Mouse (Mus musculus) MEL (cell line): ENCODE measurements at regions not wholly inside any gene's neighbourhood (a gene's known extent, or its start where the extent isn't known, plus 50 kb on each side); places are given as distances from the start of the nearest gene placed in this dataset.

ENCODE experiments used
- DNase-seq: peaks from one replicate; pipeline ENCODE4 v3.0.0; 2011; ENCODE audit warnings: low read depth, low spot score
- H3K27ac ChIP-seq: 2 replicates; pipeline ENCODE4 v1.5.1; 2012; ENCODE audit warnings: low read depth, mild to moderate bottlenecking, control low read depth, low read length, moderate library complexity; ENCODE audit not compliant: control insufficient read depth
- H3K27me3 ChIP-seq, 2 experiments: fragments of 150-350 bp in 1 of 2; sonication (generic) in 1 of 2; 2 replicates each; pipeline ENCODE4 v1.6.1; 2012; ENCODE audit warnings: low read length in 2 of 2, mild to moderate bottlenecking in 2 of 2, improper control_type of control experiment in 1 of 2, moderate library complexity in 1 of 2; ENCODE audit not compliant: insufficient read depth in 2 of 2, control insufficient read depth in 1 of 2
- H3K36me3 ChIP-seq, 2 experiments: 2 replicates each; pipeline ENCODE4 v1.6.1; 2012 to 2014; ENCODE audit warnings: low read length in 2 of 2, improper control_type of control experiment in 1 of 2, inconsistent platforms in 1 of 2, mild to moderate bottlenecking in 1 of 2; ENCODE audit not compliant: insufficient read depth in 2 of 2, control insufficient read depth in 1 of 2
- H3K4me1 ChIP-seq, 2 experiments: fragments of 150-350 bp in 1 of 2; sonication (generic) in 1 of 2; 2 replicates each; pipeline ENCODE4 v1.6.1; 2012; ENCODE audit warnings: low read length in 2 of 2, improper control_type of control experiment in 1 of 2, mild to moderate bottlenecking in 1 of 2; ENCODE audit not compliant: insufficient read depth in 2 of 2, control insufficient read depth in 1 of 2
- H3K4me3 ChIP-seq, 2 experiments: fragments of 150-350 bp in 1 of 2; sonication (generic) in 1 of 2; 2 replicates each; pipeline ENCODE4 v1.5.1; 2012; ENCODE audit warnings: low read depth in 2 of 2, low read length in 2 of 2, mild to moderate bottlenecking in 2 of 2, moderate library complexity in 2 of 2, control low read depth in 1 of 2, improper control_type of control experiment in 1 of 2; ENCODE audit not compliant: control insufficient read depth in 1 of 2, insufficient read depth in 1 of 2
- H3K79me2 ChIP-seq: 2 replicates; pipeline ENCODE4 v1.6.1; 2012; ENCODE audit warnings: mild to moderate bottlenecking, low read length, moderate library complexity; ENCODE audit not compliant: control insufficient read depth, poor library complexity, insufficient read depth
- H3K9ac ChIP-seq: 2 replicates; pipeline ENCODE4 v1.6.1; 2012; ENCODE audit warnings: low read depth, mild to moderate bottlenecking, control low read depth, low read length, moderate library complexity; ENCODE audit not compliant: control insufficient read depth, poor library complexity, severe bottlenecking
- H3K9me3 ChIP-seq: fragments of 150-350 bp; sonication (generic); replicated peaks from 2 replicates; pipeline ENCODE4 v1.6.1; 2012; ENCODE audit warnings: mild to moderate bottlenecking, low read length, improper control_type of control experiment, moderate library complexity; ENCODE audit not compliant: insufficient read depth
- CTCF ChIP-seq, 3 experiments: IDR thresholded peaks in 2 of 3; conservative IDR thresholded peaks in 1 of 3; 2 replicates each; pipeline ENCODE4 v1.5.1; 2011 to 2012; ENCODE audit warnings: low read length in 3 of 3, low read depth in 2 of 3, mild to moderate bottlenecking in 2 of 3, improper control_type of control experiment in 1 of 3, inconsistent platforms in 1 of 3, mixed read lengths in 1 of 3, moderate library complexity in 1 of 3; ENCODE audit not compliant: control insufficient read depth in 1 of 3, insufficient read depth in 1 of 3, poor library complexity in 1 of 3, severe bottlenecking in 1 of 3
- E2F4 ChIP-seq: IDR thresholded peaks from 2 replicates; pipeline ENCODE4 v1.6.1; 2011; ENCODE audit warnings: low read depth, low read length, improper control_type of control experiment, borderline replicate concordance
- ELF1 ChIP-seq: IDR thresholded peaks from 2 replicates; pipeline ENCODE4 v1.6.1; 2014; ENCODE audit warnings: low read depth, mild to moderate bottlenecking, inconsistent platforms, low read length, improper control_type of control experiment, moderate library complexity
- ETS1 ChIP-seq: IDR thresholded peaks from 2 replicates; pipeline ENCODE4 v1.6.1; 2012; ENCODE audit warnings: low read depth, mild to moderate bottlenecking, inconsistent platforms, low read length, improper control_type of control experiment, moderate library complexity
- GABPA ChIP-seq: IDR thresholded peaks from 2 replicates; pipeline ENCODE4 v1.6.1; 2012; ENCODE audit warnings: low read depth, mild to moderate bottlenecking, inconsistent platforms, low read length, improper control_type of control experiment, moderate library complexity
- GATA1 ChIP-seq: IDR thresholded peaks from 2 replicates; pipeline ENCODE4 v1.6.1; 2011; ENCODE audit warnings: low read depth, low read length, improper control_type of control experiment
- JUND ChIP-seq: IDR thresholded peaks from 2 replicates; pipeline ENCODE4 v1.6.1; 2011; ENCODE audit warnings: low read depth, mild to moderate bottlenecking, improper control_type of control experiment, low read length
- MAX ChIP-seq: IDR thresholded peaks from 2 replicates; pipeline ENCODE4 v1.6.1; 2011; ENCODE audit warnings: low read length, improper control_type of control experiment
- MAZ ChIP-seq: IDR thresholded peaks from 2 replicates; pipeline ENCODE4 v1.6.1; 2012; ENCODE audit warnings: low read depth, mild to moderate bottlenecking, inconsistent platforms, low read length, improper control_type of control experiment
- MEF2A ChIP-seq: IDR thresholded peaks from 2 replicates; pipeline ENCODE4 v1.6.1; 2014; ENCODE audit warnings: low read depth, mild to moderate bottlenecking, inconsistent platforms, low read length, improper control_type of control experiment; ENCODE audit not compliant: poor library complexity, insufficient replicate concordance, severe bottlenecking; ENCODE audit errors: extremely low read depth
- NRF1 ChIP-seq: IDR thresholded peaks from 2 replicates; pipeline ENCODE4 v1.6.1; 2014; ENCODE audit warnings: low read depth, mild to moderate bottlenecking, inconsistent platforms, low read length, improper control_type of control experiment, moderate library complexity; ENCODE audit not compliant: poor library complexity, insufficient read depth, severe bottlenecking
- RCOR1 ChIP-seq: IDR thresholded peaks from 2 replicates; pipeline ENCODE4 v1.6.1; 2012; ENCODE audit warnings: low read depth, mild to moderate bottlenecking, inconsistent platforms, low read length, improper control_type of control experiment
- SMC3 ChIP-seq: IDR thresholded peaks from 2 replicates; pipeline ENCODE4 v1.6.1; 2011; ENCODE audit warnings: low read depth, low read length, improper control_type of control experiment
- TAL1 ChIP-seq: IDR thresholded peaks from 2 replicates; pipeline ENCODE4 v1.6.1; 2012; ENCODE audit warnings: mild to moderate bottlenecking, inconsistent platforms, low read length, moderate library complexity, mixed read lengths
- TBP ChIP-seq: IDR thresholded peaks from 2 replicates; pipeline ENCODE4 v1.8.0; 2011; ENCODE audit warnings: low read depth, low read length, improper control_type of control experiment
- UBTF ChIP-seq: IDR thresholded peaks from 2 replicates; pipeline ENCODE4 v1.6.1; 2012; ENCODE audit warnings: low read depth, mild to moderate bottlenecking, inconsistent platforms, low read length, improper control_type of control experiment, moderate library complexity, borderline replicate concordance; ENCODE audit not compliant: insufficient read depth
- ZC3H11A ChIP-seq: IDR thresholded peaks from 2 replicates; pipeline ENCODE4 v1.6.1; 2012; ENCODE audit warnings: low read depth, mild to moderate bottlenecking, inconsistent platforms, low read length, improper control_type of control experiment
- ZMIZ1 ChIP-seq: IDR thresholded peaks from 2 replicates; pipeline ENCODE4 v1.6.1; 2012; ENCODE audit warnings: low read depth, mild to moderate bottlenecking, inconsistent platforms, low read length, improper control_type of control experiment, moderate library complexity

DNA sequence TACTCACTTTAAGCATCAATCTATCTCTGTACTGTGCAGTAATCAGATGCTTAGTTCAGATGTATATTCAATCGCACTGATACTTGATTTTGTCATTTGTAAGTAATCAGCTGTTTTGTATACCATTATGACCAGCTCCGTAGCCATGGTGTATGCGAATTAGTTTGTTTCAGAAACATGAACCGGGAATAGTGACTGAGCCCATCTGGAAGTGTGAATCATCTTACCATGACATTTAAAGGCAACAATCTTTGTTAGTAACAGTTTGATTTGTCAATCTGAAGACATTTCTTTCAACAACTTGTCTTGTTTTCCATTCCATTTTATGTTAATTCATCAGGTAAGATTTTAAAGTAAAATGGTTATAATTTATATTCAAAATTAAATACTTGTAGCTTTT lies 53.2 kb upstream of the Arhgap32 start:
- TF ChIP-seq E2F4: no peak
- no peak for TF ChIP-seq TBP
- TF ChIP-seq JUND: no peak
- no peak for TF ChIP-seq CTCF (IDR thresholded peaks at IDR 0.05 in 2 of 3, conservative IDR thresholded peaks at IDR 0.05 in 1 of 3; ENCODE audit: control insufficient read depth in 1 of 3, insufficient read depth in 1 of 3, low read depth in 2 of 3, low read length in 3 of 3, poor library complexity in 1 of 3, severe bottlenecking in 1 of 3)
- no peak for TF ChIP-seq MAZ
- no peak for TF ChIP-seq ZC3H11A
- TF ChIP-seq MAX: no peak
- no peak for TF ChIP-seq RCOR1
- TF ChIP-seq ELF1: no peak
- TF ChIP-seq ZMIZ1: no peak
- TF ChIP-seq GABPA: no peak
- no peak for TF ChIP-seq GATA1
- TF ChIP-seq MEF2A: no peak
- TF ChIP-seq TAL1: no peak
- TF ChIP-seq, all 39 proteins: peak for 0
- H3K36me3 ChIP-seq: no peaks in the 10 kb centered on the region
- H3K4me1 ChIP-seq: no peaks in the 10 kb centered on the region
- H3K9ac ChIP-seq: no peak overlapping the region
- DNase-seq: no peak
- no peaks in the 10 kb centered on the region for H3K9me3 ChIP-seq
- H3K79me2 ChIP-seq: no peaks in the 10 kb centered on the region
- H3K4me3 ChIP-seq: no peak overlapping the region
- no peak overlapping the region for H3K27ac ChIP-seq
- no peaks in the 10 kb centered on the region for H3K27me3 ChIP-seq

DNA sequence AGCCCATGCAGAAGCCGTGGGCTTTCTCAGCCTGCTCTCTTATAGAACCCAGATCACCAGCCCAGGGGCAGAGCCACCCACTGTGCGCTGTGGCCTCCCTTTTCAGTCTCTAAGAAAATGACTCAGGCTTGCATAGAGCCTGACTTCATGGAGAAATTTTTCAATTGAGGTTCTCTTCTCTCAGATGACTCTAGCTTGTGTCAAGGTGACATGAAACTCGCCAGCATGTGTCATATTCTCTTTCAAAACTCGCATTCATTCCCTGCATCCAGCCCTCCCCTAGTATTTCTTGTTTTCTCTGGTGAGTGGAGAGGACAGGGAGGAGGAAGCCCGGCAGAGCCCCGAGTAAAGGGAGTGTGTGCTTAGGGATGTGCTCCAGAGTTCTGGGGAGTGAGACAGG lies 52.4 kb upstream of the Arhgap32 start:
- Histone ChIP-seq H3K9me3 (no peaks in the 10 kb centered on the region), H3K4me3 (no peak overlapping the region), H3K4me1 (no peaks in the 10 kb centered on the region), H3K36me3 (no peaks in the 10 kb centered on the region), H3K79me2 (no peaks in the 10 kb centered on the region), H3K27ac (no peak overlapping the region), H3K27me3 (no peaks in the 10 kb centered on the region), H3K9ac (no peak overlapping the region)
- TF ChIP-seq ETS1 (no peak), UBTF (no peak), SMC3 (no peak), NRF1 (no peak), ELF1 (no peak)
- DNase-seq: no peak
